Comparison of ENCODE assay signal across 15 mouse cellular contexts in genomic region chr19:5975676-5976075, GRCm38 (mm10). TPM values are rescaled to one million over a fixed set of nuclear protein-coding genes. Genes with fewer than 3 reads are reported as not detected.
DNase-seq lines count a peak whose midpoint lies in the region; ATAC-seq lines count a peak whose summit lies in the region.
"Had no signal": no experiment of that assay in that cellular context is flagged by ENCODE, and none has a peak within 500 bp of the region (broad histone marks: within the 10 kb centered on the region; RNA-seq: fewer than 3 reads in every experiment).

No protein-coding gene starts in this region.

- peak; percentile 41 to 68 for DNase-seq in frontal cortex, postnatal 10 days (ENCODE audit: low spot score in 2 of 2)
- DNase-seq in lung, postnatal 10 days: peak; percentile 53
- DNase-seq in lung, adult 18-20 months: no peak
- peak; percentile 69 for DNase-seq in brain, embryonic 18.5 days (ENCODE audit: low read depth, low spot score)
- DNase-seq in layer of hippocampus, adult 8-10 months (ENCODE audit: low spot score in 2 of 2): peak; percentile 26 to 66
- no peak for DNase-seq in gastrocnemius, adult 8-10 months (ENCODE audit: low spot score in 2 of 2)
- no peak for DNase-seq in kidney, postnatal 25 days
- DNase-seq: adrenal gland, adult 2 months; gastrocnemius, postnatal 14 days; kidney, postnatal 4 days; spleen, adult 18-20 months had no signal

- ATAC-seq in frontal cortex, adult (ENCODE audit: low TSS enrichment): no peak
- ATAC-seq: CD4-positive, CD25-positive, alpha-beta regulatory T cell, adult 4 months; liver, embryonic 12.5 days; Patski had no signal

RNA-seq across cellular contexts. Expression of gene Slc22a20, which starts 10.3 kb away (rescaled TPM):
- total RNA-seq in layer of hippocampus, adult 8-10 months (2022): not detected
- not detected for total RNA-seq in gastrocnemius, adult 8-10 months (2022)
- total RNA-seq: adrenal gland, adult 2 months; gastrocnemius, postnatal 14 days had no signal

RNA-seq across cellular contexts. Expression of gene Pola2, which starts 11.7 kb away (rescaled TPM):
- 1 to 10 TPM; 4.4 to 8.2 (median 7.1) TPM for total RNA-seq in layer of hippocampus, adult 8-10 months (2022)
- 1 to 10 TPM; 4.5 to 9.4 (median 7.2) TPM for total RNA-seq in gastrocnemius, adult 8-10 months (2022)

RNA-seq across cellular contexts. Expression of gene Capn1, which starts 40.0 kb away (rescaled TPM):
- 10 to 100 TPM; 23.7 to 27.7 (median 25.1) TPM for total RNA-seq in layer of hippocampus, adult 8-10 months (2022)
- 100 to 1,000 TPM in 1 of 4 experiments, 10 to 100 TPM in 3; 85.0 to 113 (median 89.0) TPM for total RNA-seq in gastrocnemius, adult 8-10 months (2022)

RNA-seq across cellular contexts. Expression of gene Cdc42ep2, which starts 51.1 kb away (rescaled TPM):
- total RNA-seq in layer of hippocampus, adult 8-10 months (2022): 1 to 10 TPM; 4.4 to 6.0 (median 5.4) TPM
- 1 to 10 TPM; 8.6 to 9.9 (median 8.7) TPM for total RNA-seq in gastrocnemius, adult 8-10 months (2022)

Comparison
In these comparisons a context has a peak if more than half of its experiments do, and no peak if none do; other contexts are left out.
1. DNase-seq: peak in frontal cortex, postnatal 10 days (2 of 2), lung, postnatal 10 days (single experiment), brain, embryonic 18.5 days (single experiment) and layer of hippocampus, adult 8-10 months (2 of 2); none in lung, adult 18-20 months (0 of 2), gastrocnemius, adult 8-10 months (0 of 2) and kidney, postnatal 25 days (0 of 2).